Mouse (Mus musculus): ENCODE measurements around the gene Gja10. TPM values are rescaled to one million over a fixed set of nuclear protein-coding genes. Genes with fewer than 3 reads are reported as not detected.

Gja10 gene
- total and polyA plus RNA-seq, 2 experiments from 2014 or later, result 0.13 TPM; not detected in 1

- Histone ChIP-seq H3K36me3 (ENCODE audit: insufficient read depth, low read length) (peaks cover 1% of the 10 kb centered on the region; the same call in 1 of the 2 replicates), H3K27ac (no peak overlapping the region), H3K9me3 (ENCODE audit: low read length) (no peaks in the 10 kb centered on the region), H3K9ac (replicated peaks; ENCODE audit: low read length) (no peak overlapping the region), H3K4me2 (ENCODE audit: low read depth, low read length) (no peak overlapping the region), H3K27me3 (ENCODE audit: insufficient read depth, low read length) (no peaks in the 10 kb centered on the region), H3K4me1 (ENCODE audit: insufficient read depth, low read length) (no peaks in the 10 kb centered on the region), H3K4me3 (ENCODE audit: low read length) (no peak overlapping the region)
- peak; percentile 71 for TF ChIP-seq CTCF (IDR thresholded peaks at IDR 0.05; ENCODE audit: low read depth)
- no peak for ATAC-seq
- 15% methylated on average over 9 of the region's 9 CpGs for WGBS
- DNase-seq (ENCODE audit: low spot score), result peak; percentile 46
Measured at GRCm38 (mm10) chr4:32586596-32586995, 16.0 kb downstream of the Gja10 start.

- WGBS, result 71% methylated on average over 6 of the region's 6 CpGs
Measured at GRCm38 (mm10) chr4:32584181-32584580, 18.4 kb downstream of the Gja10 start.

GRCm38 (mm10) chr4:32579850-32580249 lies 22.7 kb downstream of the Gja10 start:
- H3K9ac ChIP-seq (replicated peaks; ENCODE audit: low read length), result no peak overlapping the region
- 82% methylated on average over 8 of the region's 8 CpGs for WGBS
- H3K27me3 ChIP-seq (ENCODE audit: insufficient read depth, low read length), result no peaks in the 10 kb centered on the region
- no peaks in the 10 kb centered on the region for H3K4me1 ChIP-seq (ENCODE audit: insufficient read depth, low read length)
- H3K4me3 ChIP-seq (ENCODE audit: low read length), result no peak overlapping the region
- no peak for TF ChIP-seq CTCF (IDR thresholded peaks at IDR 0.05; ENCODE audit: low read depth)
- no peak overlapping the region for H3K27ac ChIP-seq
- peaks cover 31% of the 10 kb centered on the region for H3K36me3 ChIP-seq (ENCODE audit: insufficient read depth, low read length)
- H3K4me2 ChIP-seq (ENCODE audit: low read depth, low read length), result no peak overlapping the region
- no peak for ATAC-seq
- H3K9me3 ChIP-seq (ENCODE audit: low read length), result no peaks in the 10 kb centered on the region
- no peak for DNase-seq (ENCODE audit: low spot score)

More at GRCm38 (mm10) chr4:32584181-32584580, 18.4 kb downstream of the Gja10 start:
- TF ChIP-seq CTCF (IDR thresholded peaks at IDR 0.05; ENCODE audit: low read depth), result no peak
- no peak for ATAC-seq
- Histone ChIP-seq H3K36me3 (ENCODE audit: insufficient read depth, low read length) (peaks cover 16% of the 10 kb centered on the region), H3K9me3 (ENCODE audit: low read length) (no peaks in the 10 kb centered on the region), H3K27ac (no peak overlapping the region), H3K4me2 (ENCODE audit: low read depth, low read length) (no peak overlapping the region), H3K4me3 (ENCODE audit: low read length) (no peak overlapping the region), H3K9ac (replicated peaks; ENCODE audit: low read length) (no peak overlapping the region), H3K27me3 (ENCODE audit: insufficient read depth, low read length) (no peaks in the 10 kb centered on the region), H3K4me1 (ENCODE audit: insufficient read depth, low read length) (no peaks in the 10 kb centered on the region)
- no peak for DNase-seq (ENCODE audit: low spot score)

GRCm38 (mm10) chr4:32575165-32575564 lies 27.4 kb downstream of the Gja10 start:
- Histone ChIP-seq H3K9ac (replicated peaks; ENCODE audit: low read length) (no peak overlapping the region), H3K4me3 (ENCODE audit: low read length) (no peak overlapping the region), H3K4me2 (ENCODE audit: low read depth, low read length) (no peak overlapping the region), H3K36me3 (ENCODE audit: insufficient read depth, low read length) (peaks cover 23% of the 10 kb centered on the region; the same call in 1 of the 2 replicates), H3K4me1 (ENCODE audit: insufficient read depth, low read length) (peaks cover 7% of the 10 kb centered on the region; the same call in 1 of the 2 replicates), H3K9me3 (ENCODE audit: low read length) (no peaks in the 10 kb centered on the region), H3K27me3 (ENCODE audit: insufficient read depth, low read length) (no peaks in the 10 kb centered on the region), H3K27ac (no peak overlapping the region)
- no peak for TF ChIP-seq CTCF (IDR thresholded peaks at IDR 0.05; ENCODE audit: low read depth)
- ATAC-seq (no peak), DNase-seq (ENCODE audit: low spot score) (no peak)
- 77% methylated on average over 9 of the region's 9 CpGs for WGBS

- no peak overlapping the region for H3K27ac ChIP-seq
- peaks cover 18% of the 10 kb centered on the region; the same call in 1 of the 2 replicates for H3K36me3 ChIP-seq (ENCODE audit: insufficient read depth, low read length)
- H3K4me2 ChIP-seq (ENCODE audit: low read depth, low read length), result no peak overlapping the region
- H3K4me1 ChIP-seq (ENCODE audit: insufficient read depth, low read length), result peaks cover 12% of the 10 kb centered on the region; the same call in 1 of the 2 replicates
- TF ChIP-seq CTCF (IDR thresholded peaks at IDR 0.05; ENCODE audit: low read depth), result peak; percentile 47; the same call in 1 of the 2 replicates
- no peak for ATAC-seq
- DNase-seq (ENCODE audit: low spot score), result no peak
- H3K9ac ChIP-seq (replicated peaks; ENCODE audit: low read length), result no peak overlapping the region
- no peaks in the 10 kb centered on the region for H3K9me3 ChIP-seq (ENCODE audit: low read length)
- H3K4me3 ChIP-seq (ENCODE audit: low read length), result no peak overlapping the region
- 92% methylated on average over 1 of the region's 1 CpGs for WGBS
- H3K27me3 ChIP-seq (ENCODE audit: insufficient read depth, low read length), result no peaks in the 10 kb centered on the region
Measured at GRCm38 (mm10) chr4:32574604-32575003, 28.0 kb downstream of the Gja10 start.

DNA sequence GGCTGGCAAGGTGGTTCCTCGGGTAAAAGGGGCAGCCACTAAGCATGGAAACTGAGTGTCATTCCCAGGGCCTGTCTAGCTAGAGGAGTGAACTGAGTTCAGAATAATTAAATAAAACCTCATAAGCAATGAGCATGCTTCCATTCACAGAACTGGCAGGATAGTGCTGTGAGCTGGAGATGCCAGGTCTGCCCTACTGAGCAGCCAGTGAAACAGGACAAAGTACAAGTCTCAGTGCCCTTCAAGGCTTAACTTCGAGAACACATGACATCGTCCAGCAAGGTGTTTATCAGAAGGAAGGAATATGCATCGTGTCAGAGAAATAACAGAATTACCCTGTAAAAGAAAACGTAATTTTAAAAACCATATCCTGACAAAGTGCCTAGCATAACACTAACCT lies 29.0 kb downstream of the Gja10 start:
- Histone ChIP-seq H3K4me3 (ENCODE audit: low read length) (no peak overlapping the region), H3K27me3 (ENCODE audit: insufficient read depth, low read length) (no peaks in the 10 kb centered on the region), H3K9ac (replicated peaks; ENCODE audit: low read length) (no peak overlapping the region), H3K36me3 (ENCODE audit: insufficient read depth, low read length) (peaks cover 15% of the 10 kb centered on the region; the same call in 1 of the 2 replicates), H3K27ac (no peak overlapping the region), H3K9me3 (ENCODE audit: low read length) (no peaks in the 10 kb centered on the region), H3K4me1 (ENCODE audit: insufficient read depth, low read length) (peaks cover 12% of the 10 kb centered on the region; the same call in 1 of the 2 replicates), H3K4me2 (ENCODE audit: low read depth, low read length) (no peak overlapping the region)
- no peak for TF ChIP-seq CTCF (IDR thresholded peaks at IDR 0.05; ENCODE audit: low read depth)
- no peak for ATAC-seq
- DNase-seq (ENCODE audit: low spot score), result no peak
- WGBS, result 84% methylated on average over 5 of the region's 5 CpGs

DNA sequence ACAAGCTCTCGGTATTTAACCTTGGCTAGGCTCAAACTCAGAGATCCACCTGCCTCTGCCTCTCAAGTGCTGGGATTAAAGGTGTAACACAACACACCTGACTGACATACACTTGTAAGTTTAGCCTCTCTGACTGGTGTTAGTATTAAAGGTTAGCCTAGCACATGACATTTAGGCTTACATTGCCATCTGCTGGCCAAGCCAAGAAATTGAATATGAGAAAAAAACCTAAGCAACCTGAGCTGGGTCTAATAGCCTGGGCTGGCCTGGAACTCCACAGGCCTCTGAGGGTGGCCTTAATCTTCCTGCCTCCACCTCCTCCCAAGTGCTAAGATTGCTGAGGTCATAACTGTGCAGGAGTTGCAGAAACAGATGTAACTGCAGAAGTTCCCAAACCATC lies 30.4 kb downstream of the Gja10 start:
- 56% methylated on average over 1 of the region's 1 CpGs for WGBS
- no peak overlapping the region for H3K27ac ChIP-seq
- peak; percentile 83 for TF ChIP-seq CTCF (IDR thresholded peaks at IDR 0.05; ENCODE audit: low read depth)
- no peaks in the 10 kb centered on the region for H3K9me3 ChIP-seq (ENCODE audit: low read length)
- no peak overlapping the region for H3K9ac ChIP-seq (replicated peaks; ENCODE audit: low read length)
- DNase-seq (ENCODE audit: low spot score), result peak; percentile 80
- peaks cover 12% of the 10 kb centered on the region; the same call in 1 of the 2 replicates for H3K4me1 ChIP-seq (ENCODE audit: insufficient read depth, low read length)
- H3K4me2 ChIP-seq (ENCODE audit: low read depth, low read length), result no peak overlapping the region
- H3K4me3 ChIP-seq (ENCODE audit: low read length), result no peak overlapping the region
- peaks cover 12% of the 10 kb centered on the region; the same call in 1 of the 2 replicates for H3K36me3 ChIP-seq (ENCODE audit: insufficient read depth, low read length)
- ATAC-seq, result peak; percentile 70
- no peaks in the 10 kb centered on the region for H3K27me3 ChIP-seq (ENCODE audit: insufficient read depth, low read length)
